8 mouse cellular contexts compared by ENCODE assay signal in the genomic region with DNA sequence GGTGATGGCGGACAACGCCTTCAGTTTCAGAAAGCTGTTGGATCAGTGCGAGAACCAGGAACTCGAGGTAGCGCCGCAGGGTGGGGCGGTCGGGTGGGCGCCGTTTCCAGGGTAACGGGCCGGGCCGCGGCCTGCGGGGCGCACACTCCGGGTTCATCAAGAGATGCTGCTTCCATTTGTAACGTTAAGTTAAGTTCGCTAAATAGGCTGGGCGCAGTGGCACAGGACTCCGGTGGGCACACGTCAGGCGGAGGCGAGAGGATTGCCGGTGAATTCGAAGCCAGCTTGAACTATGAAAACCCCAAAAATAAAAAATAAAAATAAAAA. TPM values are rescaled to one million over a fixed set of nuclear protein-coding genes. Genes with fewer than 3 reads are reported as not detected.
DNase-seq lines count a peak whose midpoint lies in the region; ATAC-seq and TF ChIP-seq lines count a peak whose summit lies in the region.

No protein-coding gene starts in this region.

- peak overlapping the region; percentile 82 for H3K4me2 ChIP-seq in hindbrain, embryonic 13.5 days
- peak overlapping the region; percentile 79 for H3K4me2 ChIP-seq in midbrain, embryonic 13.5 days (replicated peaks)

- H3K36me3 ChIP-seq in kidney, adult 2 months (ENCODE audit: control insufficient read depth, insufficient read depth, low read length) = no peaks in the 10 kb centered on the region
- peaks cover 33% of the 10 kb centered on the region for H3K36me3 ChIP-seq in hindbrain, embryonic 13.5 days
- H3K36me3 ChIP-seq in midbrain, embryonic 13.5 days = peaks cover 32% of the 10 kb centered on the region

- H3K27ac ChIP-seq in kidney, adult 2 months (ENCODE audit: insufficient read depth, low read depth, low read length) = no peak overlapping the region
- H3K27ac ChIP-seq in hindbrain, embryonic 13.5 days = peak overlapping the region; percentile 84
- peak overlapping the region; percentile 60; the same call in 1 of the 2 replicates for H3K27ac ChIP-seq in midbrain, embryonic 13.5 days

- peak overlapping the region; percentile 88 for H3K9ac ChIP-seq in hindbrain, embryonic 13.5 days
- H3K9ac ChIP-seq in midbrain, embryonic 13.5 days (replicated peaks) = peak overlapping the region; percentile 83

- no peaks in the 10 kb centered on the region for H3K4me1 ChIP-seq in kidney, adult 2 months (ENCODE audit: control insufficient read depth, insufficient read depth, low read length)
- peaks cover 16% of the 10 kb centered on the region for H3K4me1 ChIP-seq in hindbrain, embryonic 13.5 days (replicated peaks)
- peaks cover 15% of the 10 kb centered on the region for H3K4me1 ChIP-seq in midbrain, embryonic 13.5 days (replicated peaks)

- no peak for TF ChIP-seq POLR2A in kidney, adult 2 months (IDR thresholded peaks at IDR 0.05; ENCODE audit: low read depth, low read length)

- WGBS in kidney, adult 2 months = 1% methylated on average over 26 of the region's 26 CpGs
- WGBS in hindbrain, embryonic 13.5 days = 1% methylated on average over 26 of the region's 26 CpGs
- WGBS in midbrain, embryonic 13.5 days = under 1% methylated on average over 26 of the region's 26 CpGs

- no peaks in the 10 kb centered on the region for H3K9me3 ChIP-seq in hindbrain, embryonic 13.5 days
- no peaks in the 10 kb centered on the region for H3K9me3 ChIP-seq in midbrain, embryonic 13.5 days

- H3K27me3 ChIP-seq in kidney, adult 2 months (replicated peaks; ENCODE audit: control insufficient read depth, insufficient read depth, low read length) = no peaks in the 10 kb centered on the region
- H3K27me3 ChIP-seq in hindbrain, embryonic 13.5 days = peaks cover 13% of the 10 kb centered on the region
- peaks cover 11% of the 10 kb centered on the region for H3K27me3 ChIP-seq in midbrain, embryonic 13.5 days

- DNase-seq in kidney, adult 2 months = no peak
- DNase-seq in kidney, postnatal 4 days = no peak
- no peak for DNase-seq in right cerebral cortex, postnatal 36 days (ENCODE audit: low spot score in 2 of 2)
- no peak for DNase-seq in urinary bladder, adult 2 months (ENCODE audit: low spot score)
- no peak for DNase-seq in right cerebral cortex, postnatal 25 days

- ATAC-seq in activated CD4-positive, CD25-positive, alpha-beta regulatory T cell, adult 4 months = peak; percentile 8
- ATAC-seq in hindbrain, embryonic 13.5 days (ENCODE audit: low FRiP score) = peak; percentile 80
- no peak for ATAC-seq in midbrain, embryonic 13.5 days

- no peak for TF ChIP-seq CTCF in kidney, adult 2 months (conservative IDR thresholded peaks at IDR 0.05; ENCODE audit: insufficient read depth, insufficient read length, low read depth, low read length)

- H3K4me3 ChIP-seq in kidney, adult 2 months (ENCODE audit: insufficient read depth, low read depth, low read length) = peak overlapping the region; percentile 84
- peak overlapping the region; percentile 75 for H3K4me3 ChIP-seq in hindbrain, embryonic 13.5 days
- H3K4me3 ChIP-seq in midbrain, embryonic 13.5 days (replicated peaks) = peak overlapping the region; percentile 80

RNA-seq across cellular contexts. Expression of a gene that starts 0.7 kb away (rescaled TPM):
- polyA plus RNA-seq in kidney, adult 2 months (2012; rRNA removed) = 39.7 and 41.9 TPM in 2 replicates
- polyA plus RNA-seq in activated CD4-positive, CD25-positive, alpha-beta regulatory T cell, adult 4 months (2017; shearing (Covaris generic)) = 100 to 1,000 TPM in 1 of 2 experiments, 10 to 100 TPM in 1; 99.5 to 132 TPM
- 164 and 178 TPM in 2 replicates for polyA plus RNA-seq in hindbrain, embryonic 13.5 days (2015; fragmentation: Nextera tagmentation; extraction: Ambion mirVana)
- 180 and 185 TPM in 2 replicates for polyA plus RNA-seq in midbrain, embryonic 13.5 days (2015; fragmentation: Nextera tagmentation; extraction: Ambion mirVana)
- polyA plus RNA-seq in urinary bladder, adult 2 months (2012; rRNA removed) = 86.3 and 88.6 TPM in 2 replicates
